ENCODE assay signal across 17 mouse cellular contexts in the genomic region with DNA sequence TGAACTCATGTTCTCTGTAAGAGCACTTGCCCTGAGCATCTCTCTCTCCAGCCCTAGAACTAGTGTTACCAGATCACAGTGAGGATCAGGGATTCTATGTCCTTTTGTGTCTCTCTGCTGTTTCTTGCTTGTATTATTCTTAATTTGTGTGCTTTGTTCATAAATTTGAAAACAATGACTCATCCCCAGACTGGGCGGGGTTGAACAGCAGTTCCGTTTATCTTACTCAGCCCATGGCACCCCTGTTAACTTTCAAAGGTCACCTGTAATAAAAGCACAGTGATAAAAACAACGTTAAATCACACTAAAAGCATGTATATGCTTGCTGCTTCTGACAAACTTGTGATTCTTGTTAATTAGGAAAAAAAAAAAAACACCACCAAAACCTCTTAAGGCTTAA. TPM values are rescaled to one million over a fixed set of nuclear protein-coding genes. Genes with fewer than 3 reads are reported as not detected.
DNase-seq lines count a peak whose midpoint lies in the region; ATAC-seq and TF ChIP-seq lines count a peak whose summit lies in the region.
"Had no signal": no experiment of that assay in that cellular context is flagged by ENCODE, and none has a peak within 500 bp of the region (broad histone marks: within the 10 kb centered on the region; RNA-seq: fewer than 3 reads in every experiment).

No protein-coding gene starts in this region.

- peak; percentile 45 for DNase-seq in 416B (ENCODE audit: low read depth)
- peak; percentile 72 for DNase-seq in CD4-positive, CD25-positive, alpha-beta regulatory T cell, adult 2 months (ENCODE audit: low read depth, low spot score)
- peak; percentile 48 to 61 for DNase-seq in adrenal gland, postnatal 36 days
- DNase-seq in ovary, postnatal 36 days (ENCODE audit: low spot score), result no peak
- DNase-seq in spleen, postnatal 36 days (ENCODE audit: low spot score in 2 of 2), result no peak
- DNase-seq in cerebellum, adult 2 months, result no peak
- no peak for DNase-seq in spleen, postnatal 10 days (ENCODE audit: low spot score in 2 of 2)
- DNase-seq: cerebellum, adult 9-11 months; embryo, embryonic 11 days; kidney, adult 2 months; lung, postnatal 10 days; thymus, postnatal 25 days had no signal

- no peak for TF ChIP-seq POLR2A in cerebellum, adult 2 months (IDR thresholded peaks at IDR 0.05; ENCODE audit: borderline replicate concordance, insufficient read depth, low read length)

- no peak for TF ChIP-seq CTCF in cerebellum, adult 2 months (IDR thresholded peaks at IDR 0.05; ENCODE audit: borderline replicate concordance, insufficient read depth, low read depth, low read length)

- H3K27ac ChIP-seq in liver, embryonic 12.5 days, result peak overlapping the region; percentile 23; the same call in 1 of the 2 replicates
- no peak overlapping the region for H3K27ac ChIP-seq in cerebellum, adult 2 months (ENCODE audit: insufficient read depth, low read length)
- H3K27ac ChIP-seq: forebrain, embryonic 13.5 days; hindbrain, embryonic 10.5 days; left cerebral cortex, adult 2 months; midbrain, embryonic 12.5 days had no signal

- no peak overlapping the region for H3K4me3 ChIP-seq in liver, embryonic 12.5 days
- no peak overlapping the region for H3K4me3 ChIP-seq in cerebellum, adult 2 months (replicated peaks; ENCODE audit: insufficient read depth, low read depth, low read length)
- H3K4me3 ChIP-seq: forebrain, embryonic 13.5 days; hindbrain, embryonic 10.5 days; left cerebral cortex, adult 2 months; midbrain, embryonic 12.5 days had no signal

- no peaks in the 10 kb centered on the region for H3K27me3 ChIP-seq in liver, embryonic 12.5 days (replicated peaks)
- H3K27me3 ChIP-seq in cerebellum, adult 2 months (ENCODE audit: control insufficient read depth, insufficient read depth, low read length), result no peaks in the 10 kb centered on the region
- H3K27me3 ChIP-seq: forebrain, embryonic 13.5 days; midbrain, embryonic 12.5 days had no signal

- ATAC-seq in liver, embryonic 12.5 days, result no peak
- ATAC-seq: forebrain, embryonic 13.5 days had no signal

- H3K9ac ChIP-seq in liver, embryonic 12.5 days, result no peak overlapping the region
- H3K9ac ChIP-seq: forebrain, embryonic 13.5 days; midbrain, embryonic 12.5 days had no signal

- 0 out of 2 replicates have a peak, but pooled peaks cover 7% of the 10 kb centered on the region for H3K36me3 ChIP-seq in liver, embryonic 12.5 days
- H3K36me3 ChIP-seq: midbrain, embryonic 12.5 days had no signal

- no peak overlapping the region for H3K4me2 ChIP-seq in liver, embryonic 12.5 days
- H3K4me2 ChIP-seq: forebrain, embryonic 13.5 days; midbrain, embryonic 12.5 days had no signal

- peaks cover 39% of the 10 kb centered on the region for H3K4me1 ChIP-seq in liver, embryonic 12.5 days
- H3K4me1 ChIP-seq in cerebellum, adult 2 months (ENCODE audit: control insufficient read depth, insufficient read depth, low read length), result no peaks in the 10 kb centered on the region; the same call in 1 of the 2 replicates

- 19% methylated on average over 3 of the region's 3 CpGs for WGBS in liver, embryonic 12.5 days (ENCODE audit: insufficient replicate concordance)
- WGBS in cerebellum, adult 2 months, result 86% methylated on average over 3 of the region's 3 CpGs

- H3K9me3 ChIP-seq in liver, embryonic 12.5 days (replicated peaks), result no peaks in the 10 kb centered on the region
- H3K9me3 ChIP-seq: forebrain, embryonic 13.5 days; hindbrain, embryonic 10.5 days; midbrain, embryonic 12.5 days had no signal

RNA-seq across cellular contexts. Expression of a gene that starts 3.0 kb away (rescaled TPM):
- total RNA-seq in adrenal gland, postnatal 36 days (2021), result 10 to 100 TPM; 22.7 to 31.8 TPM
- polyA plus RNA-seq in liver, embryonic 12.5 days (2016; fragmentation: Nextera tagmentation; extraction: Ambion mirVana), result 12.2 and 12.5 TPM in 2 replicates
- 20.5 and 21.8 TPM in 2 replicates for polyA plus RNA-seq in cerebellum, adult 2 months (2012; rRNA removed)

RNA-seq across cellular contexts. Expression of a gene that starts 51.4 kb away (rescaled TPM):
- 10 to 100 TPM; 27.7 to 31.1 TPM for total RNA-seq in adrenal gland, postnatal 36 days (2021)
- polyA plus RNA-seq in liver, embryonic 12.5 days (2016; fragmentation: Nextera tagmentation; extraction: Ambion mirVana), result 2.7 and 2.9 TPM in 2 replicates
- polyA plus RNA-seq in cerebellum, adult 2 months (2012; rRNA removed), result 26.0 and 27.1 TPM in 2 replicates

Comparison
In these comparisons a context has a peak if more than half of its experiments do, and no peak if none do; other contexts are left out.
1. DNase-seq: peak in 416B (single experiment), CD4-positive, CD25-positive, alpha-beta regulatory T cell, adult 2 months (single experiment) and adrenal gland, postnatal 36 days (2 of 2); none in ovary, postnatal 36 days (single experiment), spleen, postnatal 36 days (0 of 2), cerebellum, adult 2 months (0 of 2) and spleen, postnatal 10 days (0 of 2).